Mouse (Mus musculus) kidney, adult 11 months (tissue): ENCODE data around the gene Pafah1b3.

ENCODE experiments used
- DNase-seq: peaks from one replicate; pipeline ENCODE4 v3.0.0; 2022

The Pafah1b3 gene

DNA sequence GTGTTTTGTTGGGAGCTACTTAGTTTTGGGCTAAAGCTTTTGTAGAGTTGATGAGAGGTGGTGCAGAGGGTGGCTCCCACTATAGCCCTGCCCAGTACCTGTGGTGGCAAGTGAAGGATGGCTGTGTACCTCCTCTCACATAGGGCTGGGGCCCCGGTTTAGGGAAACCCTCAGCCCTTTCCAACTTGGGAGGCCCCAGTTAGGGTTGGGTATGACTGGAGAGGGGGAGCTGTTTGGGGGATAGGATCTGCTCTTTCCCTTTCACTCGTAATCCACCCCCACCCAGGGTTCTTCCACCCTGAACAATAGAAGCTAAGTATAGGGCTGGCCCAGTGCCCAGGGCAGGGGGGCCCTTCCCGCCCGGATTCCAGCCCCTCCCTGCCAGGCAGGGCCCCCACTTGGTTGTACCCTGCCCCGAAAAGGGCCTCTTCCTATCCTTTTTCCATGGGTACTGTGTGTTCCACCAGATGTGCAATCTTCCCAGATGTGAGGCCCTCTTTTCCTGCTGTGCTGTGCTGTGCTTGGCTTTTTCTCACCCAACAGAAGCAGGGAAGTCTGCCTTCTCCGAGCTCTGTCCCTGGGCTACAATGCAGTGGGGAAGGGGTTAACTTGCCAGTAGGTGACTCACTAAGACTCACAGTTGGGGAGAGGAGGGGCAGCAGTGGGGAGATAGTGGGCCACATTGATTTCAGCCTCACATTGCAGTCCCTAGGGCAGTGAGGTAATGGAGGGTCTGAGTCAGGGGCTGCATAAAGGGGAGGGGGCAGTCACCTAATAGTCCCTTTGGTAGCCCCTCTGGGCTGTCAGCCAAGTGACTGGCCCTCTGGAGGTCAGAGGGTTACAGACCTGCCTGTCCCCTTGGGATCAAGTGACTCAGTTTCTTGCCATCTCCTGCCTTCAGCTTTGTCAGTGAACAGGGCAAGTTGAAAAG is 17.7 kb downstream of the Pafah1b3 start:
- DNase-seq = peak; percentile 58

DNA sequence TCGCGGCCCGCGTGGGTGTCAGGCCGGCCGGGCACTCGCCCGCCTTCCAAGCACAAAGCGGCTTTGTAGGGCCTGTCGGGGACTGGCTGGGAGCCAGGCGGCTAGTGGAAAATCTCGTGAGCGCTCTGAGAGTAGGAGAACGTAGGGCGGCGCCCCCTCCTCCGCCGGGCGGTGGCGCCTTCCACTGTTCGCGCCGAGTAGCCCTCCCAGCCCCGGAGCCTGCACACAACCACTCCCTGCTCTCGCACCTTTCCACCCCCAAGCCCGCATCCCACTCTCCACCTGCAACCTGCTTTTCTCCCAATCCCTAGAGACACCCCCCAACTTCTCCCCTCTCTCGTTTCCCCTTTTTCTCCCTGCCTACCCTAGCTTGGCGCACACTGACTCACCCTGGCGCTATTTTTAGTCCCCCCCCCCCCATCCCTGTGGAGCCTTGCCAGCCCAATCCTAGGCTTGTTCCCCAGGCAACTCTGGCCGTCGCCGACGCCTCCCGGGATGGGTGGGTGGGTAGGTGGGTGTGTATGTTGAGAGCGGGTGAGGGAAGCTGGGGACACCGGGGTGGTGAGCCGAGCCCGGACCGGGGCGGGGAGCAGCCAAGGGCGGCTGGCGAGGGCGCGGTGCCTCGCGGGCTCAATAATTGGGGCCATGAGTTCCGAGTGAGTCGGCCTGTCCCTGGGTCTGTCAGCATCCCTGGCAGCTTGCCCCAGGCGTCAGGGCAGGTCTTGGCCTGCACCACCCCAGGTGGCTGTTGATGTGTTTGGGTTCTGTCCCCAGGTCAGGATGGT is 18.5 kb downstream of the Pafah1b3 start:
- peak; percentile 89 for DNase-seq

DNA sequence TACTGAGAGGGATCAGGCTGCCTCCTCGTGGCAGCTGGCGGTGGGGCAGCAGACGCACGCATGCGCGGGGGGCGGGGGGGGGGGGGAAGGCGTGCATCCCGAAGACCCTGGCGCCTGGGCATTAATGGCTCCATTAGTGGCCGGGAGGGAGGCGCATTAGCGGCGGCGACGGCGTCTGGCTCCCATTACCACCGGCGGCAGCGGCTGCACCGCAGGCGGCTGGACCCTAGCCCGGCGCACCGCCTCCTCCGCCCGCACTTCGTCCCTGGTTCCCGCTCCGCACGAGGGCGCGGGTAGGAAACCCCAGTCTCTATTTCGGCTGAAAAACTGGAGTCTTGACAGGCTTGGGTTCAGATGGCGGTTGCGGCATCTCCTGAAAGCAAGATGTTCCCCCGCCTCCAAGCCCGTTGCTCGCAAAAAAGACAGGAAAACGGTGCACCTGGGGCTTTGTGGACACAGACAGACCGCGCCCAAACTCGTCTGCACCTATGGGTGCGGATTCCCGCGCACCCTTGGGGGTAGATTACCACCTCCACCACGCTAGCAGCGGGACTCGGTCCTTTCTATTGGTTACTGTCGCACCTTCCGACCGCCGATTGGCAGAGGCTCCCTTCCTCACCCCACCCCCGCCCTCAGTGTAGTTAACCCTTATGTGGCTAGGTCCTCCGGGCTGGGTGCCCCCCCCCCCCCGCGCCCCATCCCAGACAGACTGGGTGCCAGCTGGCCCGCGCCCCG is 19.3 kb downstream of the Pafah1b3 start:
- peak; percentile 89 for DNase-seq

DNA sequence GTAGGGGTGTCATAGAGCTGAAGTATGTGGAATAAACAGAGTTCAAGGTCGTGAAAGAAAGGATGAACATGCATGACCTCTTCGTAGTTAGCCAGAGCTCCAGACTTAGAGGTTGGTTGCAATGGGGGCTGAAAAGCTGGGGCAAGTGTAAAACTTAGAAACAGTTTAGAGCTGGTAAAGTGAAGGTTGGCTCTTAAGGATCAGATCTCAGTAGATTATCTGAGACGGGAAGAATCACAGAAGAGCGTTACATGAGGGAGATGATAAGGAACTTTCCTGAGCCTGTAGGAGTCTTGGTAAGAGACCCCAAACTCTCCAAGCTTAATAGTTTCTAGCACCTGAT is 19.8 kb downstream of the Pafah1b3 start:
- no peak for DNase-seq

DNA sequence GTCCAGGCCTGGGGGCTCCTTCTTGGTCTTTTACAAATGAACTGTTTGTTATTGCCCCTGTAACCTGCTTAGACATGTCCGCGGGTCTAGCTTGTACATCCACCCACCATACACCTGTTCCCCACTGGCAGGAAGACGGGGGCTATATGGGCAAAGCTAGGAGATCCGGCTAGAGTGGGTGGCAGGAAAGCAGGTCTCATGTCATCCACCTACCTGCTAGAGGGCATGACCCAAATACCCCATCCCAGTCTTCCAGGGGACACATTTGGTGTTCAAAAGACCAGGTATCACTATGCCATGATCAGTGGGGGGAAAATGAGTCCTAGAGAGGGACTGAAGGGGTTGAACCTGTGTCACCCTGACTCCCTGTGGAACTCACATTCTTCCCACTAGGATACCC is 20.4 kb downstream of the Pafah1b3 start:
- no peak for DNase-seq

DNA sequence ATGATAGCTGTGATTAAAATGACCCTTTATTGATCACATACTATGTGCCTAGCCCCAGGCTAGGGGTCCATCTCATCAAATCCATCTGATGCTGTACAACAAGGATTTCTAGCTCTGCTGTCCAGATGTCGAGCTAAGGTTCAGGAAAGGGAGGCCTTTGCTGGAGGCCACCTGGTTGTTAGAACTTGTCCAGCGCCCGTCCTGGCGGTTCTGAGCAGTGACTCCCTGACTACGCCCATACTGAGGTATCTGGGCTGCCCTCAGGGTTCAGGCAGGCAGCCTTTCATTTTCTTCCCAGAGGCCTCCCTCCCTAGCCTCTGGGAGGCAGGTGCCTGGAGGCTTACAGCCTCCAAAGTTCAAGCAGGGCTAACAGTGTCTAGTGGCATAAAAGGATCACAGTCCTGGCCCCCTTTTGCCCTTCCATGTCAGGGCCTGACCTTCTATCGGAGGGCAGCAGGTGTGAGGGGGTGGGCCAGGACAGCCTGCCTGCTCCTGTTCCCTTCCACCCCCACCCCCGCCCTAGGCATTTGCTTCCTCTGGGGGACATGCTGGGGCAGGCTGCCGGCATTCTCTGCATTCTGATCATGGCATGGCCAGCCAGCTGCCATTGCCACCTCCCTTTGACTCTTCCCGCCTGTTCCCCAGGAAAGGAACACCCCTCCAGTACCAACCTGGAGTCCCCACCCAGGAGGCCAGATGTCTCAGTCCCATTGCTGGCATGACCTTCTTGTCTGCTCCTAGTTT is 22.1 kb downstream of the Pafah1b3 start:
- DNase-seq = no peak

DNA sequence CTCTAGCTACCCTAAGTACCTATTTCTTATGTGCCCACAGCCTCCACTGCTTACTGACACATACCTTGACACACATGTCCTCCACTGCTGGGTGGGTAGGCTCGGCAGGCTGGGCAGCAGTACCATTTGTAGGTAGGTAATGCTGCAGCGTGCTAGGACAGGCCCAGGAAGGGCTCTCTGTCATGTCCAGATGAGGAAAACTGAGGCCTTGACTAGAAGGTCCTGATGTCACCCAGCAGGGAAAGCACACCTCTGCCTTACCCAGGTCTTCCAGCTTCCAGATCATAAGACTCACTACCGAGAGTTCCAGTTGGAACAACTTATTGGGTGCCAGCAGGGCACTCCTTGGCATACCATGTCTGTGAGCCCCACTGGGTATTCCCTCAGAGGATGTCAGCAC is 22.8 kb downstream of the Pafah1b3 start:
- DNase-seq = no peak

DNA sequence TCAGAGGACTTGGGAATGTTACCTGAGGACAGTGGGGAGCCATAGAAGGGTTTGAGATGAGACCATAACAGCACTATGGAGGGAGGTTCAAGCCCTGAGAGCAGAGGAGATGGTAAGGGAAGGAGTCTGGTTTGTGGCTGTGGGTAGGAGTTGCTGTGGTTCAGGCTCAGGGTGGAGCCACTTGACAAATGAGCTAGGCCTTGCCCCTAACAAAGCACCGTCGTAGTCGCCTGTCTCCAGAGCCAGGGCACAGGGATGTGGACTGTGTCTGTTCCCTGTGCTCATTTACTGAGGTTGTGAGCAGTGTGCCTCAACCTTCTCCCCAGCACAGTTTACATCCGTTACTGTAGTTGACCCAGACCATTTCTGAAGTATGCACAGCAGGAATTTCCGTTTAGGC is 23.2 kb downstream of the Pafah1b3 start:
- no peak for DNase-seq

DNA sequence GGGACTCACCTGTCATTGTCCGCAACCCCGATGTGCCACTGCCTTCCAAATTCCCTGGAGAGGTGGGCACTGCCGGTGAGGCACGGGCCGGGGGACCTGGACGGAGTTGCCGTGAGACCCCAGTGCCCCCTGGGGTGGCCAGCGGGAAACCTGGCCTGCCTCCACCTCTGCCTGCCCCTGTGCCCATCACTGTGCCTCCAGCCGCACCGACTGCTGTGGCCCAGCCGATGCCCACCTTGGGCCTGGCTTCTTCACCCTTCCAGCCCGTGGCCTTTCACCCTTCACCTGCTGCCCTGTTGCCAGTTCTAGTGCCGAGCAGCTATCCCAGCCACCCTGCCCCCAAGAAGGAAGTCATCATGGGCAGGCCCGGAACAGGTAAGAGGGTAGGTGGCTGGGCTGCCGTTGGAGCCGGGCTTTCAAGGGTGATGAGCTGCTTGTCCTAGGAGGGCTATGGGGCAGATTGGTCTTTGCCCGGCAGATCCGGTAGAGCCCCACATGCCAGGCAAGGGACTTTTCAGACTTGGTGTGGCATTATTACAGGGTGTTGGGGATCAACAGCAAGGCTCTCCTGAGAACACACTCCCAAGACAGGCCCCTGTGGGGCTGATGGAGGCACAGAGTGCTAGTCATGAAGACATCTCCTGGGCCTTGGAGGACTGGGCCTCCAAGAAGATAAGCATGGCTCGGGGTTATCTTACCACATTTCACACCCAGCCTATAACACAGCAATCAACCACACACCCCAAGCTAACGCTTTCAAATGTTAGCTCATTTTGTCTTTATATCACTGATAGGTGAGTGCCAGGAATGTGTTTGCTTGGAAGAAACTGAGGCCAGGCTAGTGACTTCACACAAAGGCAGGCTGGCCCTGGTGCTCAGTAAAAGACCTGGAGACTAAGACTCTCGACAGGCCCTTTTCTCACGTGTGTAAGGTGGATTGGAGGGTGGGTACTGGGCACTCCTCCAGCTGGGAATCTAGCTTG is 24.2 kb downstream of the Pafah1b3 start:
- no peak for DNase-seq

DNA sequence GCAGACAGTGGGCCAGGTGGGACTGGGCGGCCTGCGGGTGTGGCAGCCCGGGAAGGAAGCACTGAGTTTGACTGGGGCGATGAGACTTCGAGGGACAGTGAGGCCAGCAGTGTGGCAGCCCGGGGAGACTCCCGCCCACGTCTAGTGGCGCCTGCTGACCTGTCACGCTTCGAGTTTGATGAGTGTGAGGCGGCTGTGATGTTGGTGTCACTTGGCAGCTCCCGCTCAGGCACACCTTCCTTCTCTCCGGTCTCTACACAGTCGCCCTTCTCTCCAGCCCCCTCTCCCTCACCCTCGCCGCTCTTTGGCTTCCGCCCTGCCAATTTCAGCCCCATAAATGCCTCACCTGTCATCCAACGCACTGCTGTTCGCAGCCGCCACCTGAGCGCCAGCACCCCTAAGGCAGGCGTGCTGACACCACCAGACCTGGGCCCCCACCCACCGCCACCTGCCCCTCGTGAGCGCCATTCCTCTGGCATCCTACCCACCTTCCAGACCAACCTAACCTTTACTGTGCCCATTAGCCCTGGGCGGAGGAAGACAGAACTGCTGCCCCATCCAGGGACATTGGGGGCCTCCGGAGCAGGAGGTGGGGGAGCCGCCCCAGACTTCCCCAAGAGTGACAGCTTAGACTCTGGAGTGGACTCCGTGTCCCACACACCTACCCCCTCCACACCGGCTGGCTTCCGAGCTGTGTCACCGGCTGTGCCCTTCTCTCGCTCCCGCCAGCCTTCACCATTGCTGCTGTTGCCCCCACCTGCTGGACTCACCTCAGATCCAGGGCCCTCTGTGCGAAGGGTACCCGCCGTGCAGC is 25.1 kb downstream of the Pafah1b3 start:
- DNase-seq = no peak

DNA sequence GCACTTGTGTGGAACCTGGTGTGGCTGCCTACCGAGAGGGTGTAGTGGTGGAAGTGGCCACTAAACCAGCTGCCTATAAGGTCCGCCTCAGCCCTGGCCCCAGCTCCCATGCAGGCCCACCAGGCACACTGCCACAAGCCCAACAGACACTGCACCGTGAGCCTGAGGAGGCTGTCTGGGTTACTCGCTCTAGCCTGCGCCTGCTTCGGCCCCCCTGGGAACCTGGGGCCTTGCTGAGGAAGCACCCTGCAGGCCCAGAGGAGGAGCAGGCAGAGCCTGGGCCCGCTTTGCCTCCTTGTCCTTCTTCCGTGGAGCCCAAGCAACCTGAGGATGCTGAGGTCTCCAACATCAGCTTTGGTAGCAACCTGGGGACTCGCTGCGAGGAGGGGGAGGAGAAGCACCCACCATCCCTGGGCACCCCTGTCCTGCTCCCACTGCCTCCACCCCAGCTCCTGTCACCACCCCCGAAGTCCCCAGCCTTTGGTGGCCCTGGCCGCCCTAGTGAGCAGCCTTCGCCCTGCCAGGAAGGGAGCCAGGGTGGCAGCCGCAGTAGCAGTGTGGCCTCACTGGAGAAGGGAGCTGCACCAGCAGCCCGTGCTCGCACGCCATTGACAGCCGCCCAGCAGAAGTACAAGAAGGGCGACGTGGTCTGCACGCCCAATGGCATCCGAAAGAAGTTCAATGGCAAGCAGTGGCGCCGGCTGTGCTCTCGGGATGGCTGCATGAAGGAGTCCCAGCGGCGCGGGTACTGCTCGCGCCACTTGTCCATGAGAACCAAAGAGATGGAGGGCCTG is 25.9 kb downstream of the Pafah1b3 start:
- no peak for DNase-seq

DNA sequence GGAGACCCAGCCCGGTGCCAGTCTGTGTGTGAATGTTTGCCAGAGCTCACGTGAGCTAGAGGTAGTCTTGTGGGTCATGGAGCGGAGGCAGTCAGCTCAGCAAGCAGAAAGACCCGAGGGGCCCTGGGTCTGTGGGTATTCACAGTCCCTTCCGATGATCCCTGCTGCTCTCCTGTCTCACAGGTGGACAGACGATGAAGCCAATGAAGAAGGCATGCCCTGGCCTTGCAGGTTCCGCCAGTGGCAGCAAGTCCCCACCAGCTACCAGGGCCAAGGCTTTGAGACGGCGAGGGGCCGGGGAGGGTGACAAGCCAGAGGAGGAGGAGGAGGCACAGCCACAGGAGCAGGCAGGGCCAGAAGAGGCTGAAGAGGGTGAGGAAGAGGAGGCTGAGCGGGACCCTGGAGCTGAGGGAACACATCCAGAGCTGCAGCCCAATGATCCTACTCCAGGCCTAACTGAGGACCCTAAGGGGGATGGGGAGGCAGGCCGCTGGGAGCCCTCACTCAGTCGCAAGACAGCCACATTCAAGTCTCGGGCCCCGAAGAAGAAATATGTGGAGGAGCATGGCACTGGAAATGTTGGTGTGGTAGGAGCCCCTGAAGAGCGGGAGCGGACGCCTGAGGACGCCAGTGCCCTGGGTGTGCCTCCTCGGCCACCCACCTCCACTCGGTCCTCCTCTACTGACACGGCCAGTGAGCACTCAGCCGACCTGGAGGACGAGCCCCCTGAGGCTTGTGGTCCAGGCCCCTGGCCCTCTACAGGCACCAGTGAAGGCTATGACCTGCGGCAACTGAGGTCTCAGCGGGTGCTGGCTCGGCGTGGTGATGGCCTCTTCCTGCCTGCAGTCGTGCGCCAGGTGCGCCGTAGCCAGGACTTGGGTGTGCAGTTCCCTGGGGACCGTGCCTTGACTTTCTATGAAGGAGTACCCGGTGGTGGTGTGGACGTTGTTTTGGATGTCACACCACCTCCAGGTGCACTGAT is 26.8 kb downstream of the Pafah1b3 start:
- peak; percentile 15 for DNase-seq

DNA sequence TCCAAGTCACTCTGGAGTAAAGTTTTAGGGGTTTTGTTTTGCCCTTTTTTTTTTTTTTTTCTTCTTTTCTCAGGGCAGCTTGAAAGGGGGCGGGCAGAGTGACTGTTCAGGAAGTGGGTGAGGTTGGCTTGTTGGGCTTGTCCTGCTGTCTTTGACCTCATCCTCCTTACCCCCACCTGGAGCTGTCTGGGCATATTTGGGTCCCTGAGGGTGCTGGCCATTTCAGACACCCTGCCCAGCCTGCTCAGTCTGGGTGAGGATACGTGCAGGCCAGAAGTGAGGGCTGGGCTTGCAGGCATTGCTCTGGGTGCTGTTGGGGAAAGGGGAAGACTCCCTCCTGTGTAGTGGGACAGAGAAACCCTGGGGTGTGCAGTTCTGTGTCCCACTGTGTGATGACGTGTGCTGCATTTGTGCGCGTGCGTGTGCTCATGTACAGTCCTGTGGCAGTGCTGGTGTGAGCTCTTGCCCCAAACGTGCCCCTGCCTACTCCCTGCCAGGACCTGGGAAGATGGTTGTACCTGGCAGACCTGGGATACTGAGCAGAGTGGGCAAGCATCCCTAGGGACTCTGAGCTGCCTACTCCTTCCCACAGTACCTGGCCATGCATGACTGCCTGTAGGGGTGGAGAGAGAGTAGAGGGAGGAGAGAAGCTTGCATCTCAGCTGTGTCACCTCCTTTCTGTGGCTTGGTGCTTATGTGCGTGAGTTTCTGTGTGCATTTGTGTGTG is 28.1 kb downstream of the Pafah1b3 start:
- no peak for DNase-seq

DNA sequence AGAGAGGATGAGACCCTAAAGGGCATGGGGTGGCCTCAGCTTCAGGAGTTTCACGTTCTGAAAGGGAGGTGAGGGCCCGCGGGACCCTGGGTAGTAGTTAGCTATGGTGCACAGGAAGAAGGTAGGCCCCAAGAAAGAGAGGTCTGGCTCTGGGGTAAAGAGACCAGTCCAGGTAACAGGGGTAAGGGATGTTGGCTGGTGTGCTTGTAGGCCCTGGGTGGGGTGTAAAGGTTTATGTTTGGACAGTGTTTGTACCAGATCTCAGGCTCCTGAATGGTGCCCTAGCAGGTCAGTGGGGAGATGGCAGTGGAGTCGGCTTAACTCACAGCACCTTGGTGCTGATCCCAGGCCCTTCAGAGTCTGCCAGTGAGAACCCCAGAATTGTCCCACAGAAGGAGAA is 28.8 kb downstream of the Pafah1b3 start:
- no peak for DNase-seq

DNA sequence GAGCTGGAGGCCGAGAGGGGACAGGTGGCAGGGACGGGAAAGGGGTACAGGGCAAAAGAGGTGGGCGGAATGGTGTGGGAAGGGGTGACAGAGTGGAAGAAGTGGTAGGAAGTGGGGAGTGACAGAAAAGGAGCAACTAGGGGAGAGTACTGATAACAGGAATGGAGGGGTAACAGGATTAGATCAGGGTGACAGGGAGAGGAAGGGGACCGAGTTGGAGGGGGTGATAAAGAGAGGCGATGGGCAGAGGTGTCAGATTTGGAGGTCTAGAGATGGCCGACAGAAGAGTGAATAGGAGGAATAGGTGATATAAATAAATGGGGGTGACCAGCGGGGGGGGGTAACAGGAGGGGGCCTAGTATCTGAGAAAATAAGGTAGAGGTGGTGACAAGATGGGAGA is 29.2 kb downstream of the Pafah1b3 start:
- no peak for DNase-seq

DNA sequence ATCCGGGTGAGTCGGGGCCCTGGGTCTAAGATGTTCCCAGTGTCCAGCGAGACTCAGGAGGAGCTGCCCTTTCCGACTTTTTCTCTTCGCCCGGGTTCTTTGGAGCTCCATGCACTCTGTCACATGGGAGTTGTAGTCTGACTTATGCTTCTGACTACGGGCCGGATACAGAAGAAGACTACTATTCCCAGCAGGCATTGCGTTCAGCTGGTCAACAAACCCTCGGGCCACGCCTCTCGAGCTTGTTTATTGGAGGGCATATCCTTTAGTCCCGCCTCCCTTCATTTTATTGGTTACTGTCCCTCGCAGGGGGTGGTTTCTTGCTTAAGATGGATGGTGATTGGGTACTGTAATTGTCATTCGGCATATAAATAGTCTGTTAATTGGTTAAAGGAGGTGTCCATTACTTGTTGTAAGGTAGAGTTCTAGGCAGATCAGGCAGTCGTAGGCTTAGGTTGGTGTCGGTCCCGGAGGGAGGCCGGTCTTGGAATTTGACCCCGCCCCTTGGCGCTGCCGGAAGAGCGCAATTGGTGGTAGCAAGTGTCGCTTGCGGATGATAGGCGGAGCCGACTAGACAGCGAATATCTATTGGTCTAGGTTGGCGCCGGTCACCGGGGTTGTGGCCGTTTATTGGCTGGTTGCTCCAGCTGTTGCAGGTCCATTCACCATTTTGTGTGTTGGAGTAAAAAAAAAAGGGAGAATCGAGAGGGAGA is 29.9 kb downstream of the Pafah1b3 start:
- DNase-seq = peak; percentile 100

DNA sequence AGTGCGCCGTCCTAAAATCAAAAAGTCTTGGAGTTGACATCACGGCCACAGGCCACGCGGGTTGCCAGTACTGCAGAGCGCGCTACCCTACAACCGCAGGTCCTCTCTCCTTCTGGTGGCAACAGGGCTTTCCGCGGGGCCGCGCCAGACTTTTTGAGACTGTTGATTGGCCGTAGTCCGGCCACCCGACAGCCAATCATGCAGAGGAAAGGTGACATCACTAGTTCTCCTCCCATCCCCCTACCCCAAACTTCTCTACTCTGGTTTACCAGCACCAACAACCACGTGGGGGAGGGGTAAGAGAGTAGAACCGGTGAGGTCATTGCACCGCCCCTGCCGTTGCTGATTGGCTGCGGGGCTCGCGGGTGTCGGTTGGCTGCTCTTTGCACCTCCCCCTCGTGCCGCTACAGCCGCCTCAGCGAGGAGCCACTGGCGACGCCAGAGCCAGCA is 30.5 kb downstream of the Pafah1b3 start, which contains the start of gene Cic:
Gene Cic, plus strand, starts transcription at position 404 of the 450 bp plus-strand sequence.
- DNase-seq = peak; percentile 100
